Mouse (Mus musculus) kidney, adult 2 months (tissue): Measurements from ENCODE around the gene Fkbp5. TPM values are rescaled to one million over a fixed set of nuclear protein-coding genes. Genes with fewer than 3 reads are reported as not detected.

ENCODE experiments used
- DNase-seq: peaks from one replicate; pipeline ENCODE4 v3.0.0; 2021
- H3K27ac ChIP-seq: fragments of 200-500 bp; 2 replicates; pipeline ENCODE4 v1.5.1; 2012; ENCODE audit warnings: low read depth, low read length, control low read depth, inconsistent platforms; ENCODE audit not compliant: insufficient read depth
- H3K27me3 ChIP-seq: fragments of 200-500 bp; replicated peaks from 2 replicates; pipeline ENCODE4 v1.6.1; 2012; ENCODE audit warnings: mild to moderate bottlenecking, moderate library complexity, low read length, inconsistent platforms; ENCODE audit not compliant: control insufficient read depth, insufficient read depth
- H3K36me3 ChIP-seq: fragments of 200-500 bp; 2 replicates; pipeline ENCODE4 v1.6.1; 2012; ENCODE audit warnings: mild to moderate bottlenecking, moderate library complexity, low read length, inconsistent platforms; ENCODE audit not compliant: control insufficient read depth, insufficient read depth
- H3K4me1 ChIP-seq: fragments of 200-500 bp; 2 replicates; pipeline ENCODE4 v1.6.1; 2011; ENCODE audit warnings: low read length; ENCODE audit not compliant: control insufficient read depth, insufficient read depth
- H3K4me3 ChIP-seq: fragments of 200-500 bp; 2 replicates; pipeline ENCODE4 v1.5.1; 2011; ENCODE audit warnings: mild to moderate bottlenecking, low read depth, low read length, control low read depth; ENCODE audit not compliant: insufficient read depth
- CTCF ChIP-seq: fragments of 200-500 bp; conservative IDR thresholded peaks from 2 replicates; pipeline ENCODE4 v1.5.1; 2011; ENCODE audit warnings: low read depth, mild to moderate bottlenecking, control low read depth, low read length, moderate library complexity, mixed read lengths; ENCODE audit not compliant: insufficient read depth, insufficient read length
- POLR2A ChIP-seq: fragments of 200-500 bp; IDR thresholded peaks from one replicate; pipeline ENCODE4 v1.6.1; 2011; ENCODE audit warnings: low read depth, low read length, control low read depth
- WGBS: fragments of 180-500 bp; shearing (Covaris S2); methylation state at CpG from one replicate; pipeline ENCODE4 v1.1.7; 2018; 5-methylcytosine and 5-hydroxymethylcytosine counted together
- polyA plus RNA-seq: library from polyadenylated mRNA; depleted of rRNA; stranded (reverse); fragments of >200 nt; gene quantifications from 2 replicates; pipeline ENCODE4 v1.2.3, GENCODE M21; 2012

Gene Fkbp5
- polyA plus RNA-seq, 1 experiment, result 13.4 TPM

DNA sequence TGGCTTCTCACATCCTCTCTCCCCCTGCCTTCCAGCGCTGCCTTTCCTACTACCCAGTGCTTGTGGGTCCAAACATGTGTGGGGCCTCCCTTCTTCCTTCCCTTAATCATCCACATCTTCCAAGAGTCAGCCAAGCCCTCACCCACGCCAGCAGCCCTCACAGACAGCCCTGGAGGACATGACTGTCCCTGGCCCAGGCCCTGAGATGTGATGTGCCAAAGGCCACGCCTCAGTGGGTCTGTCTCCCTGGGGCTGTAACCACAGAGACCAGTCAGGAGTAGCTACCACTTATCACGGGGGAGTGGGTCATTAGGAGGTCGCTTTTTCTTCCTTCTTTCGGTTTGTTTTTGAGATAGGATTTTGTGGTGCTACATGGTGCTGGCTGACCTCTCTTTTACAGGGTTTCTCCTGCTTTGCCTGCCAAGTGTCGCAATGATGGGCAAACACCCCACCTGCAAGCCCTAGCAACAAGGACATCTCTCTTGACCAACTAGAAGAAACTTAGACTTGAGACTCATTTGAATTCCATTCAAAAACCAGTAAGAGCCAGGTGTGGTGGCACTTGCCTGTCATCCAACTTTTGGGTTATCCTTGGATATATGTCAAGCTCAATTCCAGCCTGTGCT is 15.0 kb downstream of the Fkbp5 start:
- H3K4me3 ChIP-seq, result no peak overlapping the region
- no peak overlapping the region for H3K27ac ChIP-seq

DNA sequence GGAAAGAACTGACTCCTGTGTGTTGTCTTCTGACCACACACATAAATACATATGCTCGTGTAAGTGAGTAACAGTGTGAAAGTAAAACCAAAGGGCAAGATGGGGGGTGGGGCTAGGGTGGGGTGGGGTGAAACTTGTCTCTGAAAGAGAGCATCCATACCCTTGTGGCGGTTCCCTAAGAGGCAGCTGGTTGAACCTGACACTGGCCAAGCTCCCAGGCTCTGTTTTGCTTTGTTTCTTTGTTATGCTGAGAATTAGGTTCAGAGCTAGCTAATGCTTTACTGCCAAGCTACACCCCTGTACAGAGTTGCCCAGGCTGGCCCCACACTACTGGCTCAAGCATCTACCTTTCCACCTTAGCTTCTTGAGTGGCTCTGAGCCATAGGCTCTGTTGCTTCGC is 16.9 kb downstream of the Fkbp5 start:
- Histone ChIP-seq H3K27ac (no peak overlapping the region), H3K36me3 (no peaks in the 10 kb centered on the region), H3K27me3 (no peaks in the 10 kb centered on the region), H3K4me3 (no peak overlapping the region), H3K4me1 (no peaks in the 10 kb centered on the region; the same call in 1 of the 2 replicates)
- no peak for DNase-seq
- WGBS, result 96% methylated on average over 3 of the region's 3 CpGs
- TF ChIP-seq POLR2A (no peak), CTCF (no peak)

More for the DNA sequence above, 15.0 kb downstream of the Fkbp5 start:
- TF ChIP-seq POLR2A (no peak), CTCF (no peak)
- H3K27me3 ChIP-seq, result no peaks in the 10 kb centered on the region
- H3K36me3 ChIP-seq, result no peaks in the 10 kb centered on the region
- 49% methylated on average over 7 of the region's 7 CpGs for WGBS
- DNase-seq, result no peak
- no peaks in the 10 kb centered on the region for H3K4me1 ChIP-seq

DNA sequence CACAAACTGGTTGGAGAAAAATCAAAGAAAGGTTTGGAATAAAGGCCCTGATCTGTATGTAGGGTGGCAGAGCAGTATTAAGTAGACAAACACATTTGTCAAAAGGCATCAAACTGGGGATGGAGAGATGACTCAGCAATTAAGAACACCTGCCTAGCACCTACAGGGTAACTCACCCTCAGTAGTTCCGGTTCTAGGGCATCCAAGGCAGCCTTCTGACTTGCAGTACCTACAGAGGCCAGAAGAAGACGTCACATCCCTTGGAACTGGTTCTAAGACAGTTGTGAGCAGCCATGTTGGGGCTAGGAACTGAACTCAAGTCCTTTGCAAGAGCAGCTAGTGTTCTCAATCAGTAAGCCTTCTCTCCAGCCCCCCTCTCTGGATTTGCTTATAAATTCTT is 18.1 kb downstream of the Fkbp5 start:
- Histone ChIP-seq H3K4me1 (no peaks in the 10 kb centered on the region; the same call in 1 of the 2 replicates), H3K4me3 (no peak overlapping the region), H3K27ac (no peak overlapping the region), H3K27me3 (no peaks in the 10 kb centered on the region), H3K36me3 (no peaks in the 10 kb centered on the region)
- TF ChIP-seq POLR2A (no peak), CTCF (no peak)
- 87% methylated on average over 2 of the region's 2 CpGs for WGBS
- DNase-seq, result no peak

DNA sequence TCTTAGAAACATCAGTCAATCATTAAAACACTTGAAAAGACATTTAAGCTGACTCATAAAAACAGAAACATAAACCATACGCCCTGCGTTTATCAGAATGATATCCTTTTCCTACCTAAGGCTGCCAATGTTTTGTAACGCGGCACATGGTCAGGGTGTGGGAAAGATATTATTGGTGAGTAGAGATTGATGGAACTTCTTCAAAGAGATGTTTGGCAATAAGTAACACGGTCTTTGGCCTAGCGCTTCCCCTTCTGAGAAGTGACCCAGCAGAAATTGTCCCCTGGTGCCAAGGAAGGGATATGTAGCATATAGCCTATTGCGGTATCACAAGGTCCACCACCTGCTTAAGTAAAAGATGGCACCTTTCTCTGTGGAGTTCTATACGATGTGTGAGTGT is 21.5 kb downstream of the Fkbp5 start:
- Histone ChIP-seq H3K27ac (no peak overlapping the region), H3K4me3 (no peak overlapping the region), H3K36me3 (no peaks in the 10 kb centered on the region), H3K27me3 (no peaks in the 10 kb centered on the region), H3K4me1 (no peaks in the 10 kb centered on the region; the same call in 1 of the 2 replicates)
- DNase-seq, result peak; percentile 33
- WGBS, result 83% methylated on average over 8 of the region's 8 CpGs
- no peak for TF ChIP-seq POLR2A
- no peak for TF ChIP-seq CTCF

DNA sequence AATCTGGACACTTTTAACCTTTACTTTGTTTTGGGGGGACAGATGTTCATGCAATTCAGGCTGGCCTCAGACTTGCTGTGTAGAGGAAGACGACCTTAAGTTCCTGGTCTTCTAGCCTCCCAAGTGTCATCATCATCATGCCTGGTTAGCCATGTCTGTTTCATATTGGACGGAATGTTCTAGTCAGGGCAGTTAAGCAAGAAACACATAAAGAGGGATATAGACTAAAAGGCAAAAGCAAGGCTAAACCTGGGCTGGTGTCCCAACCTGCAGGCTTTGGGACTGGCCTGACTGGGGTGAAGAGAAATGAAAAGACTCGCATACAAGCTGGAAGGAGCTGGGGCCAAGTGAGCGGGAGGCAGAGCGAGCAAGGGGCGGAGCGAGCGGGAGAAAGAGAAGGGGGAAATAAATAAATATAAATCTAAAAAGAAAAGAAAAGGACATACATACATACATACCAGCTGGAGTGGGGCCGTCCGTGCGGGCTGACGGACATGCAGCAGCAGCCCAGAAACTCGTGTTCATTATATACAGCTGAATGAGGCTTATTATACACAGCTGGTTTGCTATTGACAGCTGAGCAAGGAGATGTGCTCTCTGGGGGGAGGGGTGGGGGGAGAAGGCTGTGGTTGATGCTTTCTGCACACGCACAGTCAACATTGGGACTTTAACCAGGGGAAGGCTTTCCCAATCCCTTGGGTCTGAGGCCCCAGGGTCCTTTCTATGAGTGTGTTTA is 26.1 kb downstream of the Fkbp5 start:
- TF ChIP-seq POLR2A (no peak), CTCF (no peak)
- 81% methylated on average over 14 of the region's 14 CpGs for WGBS
- H3K36me3 ChIP-seq, result no peaks in the 10 kb centered on the region
- H3K4me3 ChIP-seq, result no peak overlapping the region
- H3K4me1 ChIP-seq, result peaks cover 2% of the 10 kb centered on the region; the same call in 1 of the 2 replicates
- no peaks in the 10 kb centered on the region for H3K27me3 ChIP-seq
- no peak overlapping the region for H3K27ac ChIP-seq
- no peak for DNase-seq

DNA sequence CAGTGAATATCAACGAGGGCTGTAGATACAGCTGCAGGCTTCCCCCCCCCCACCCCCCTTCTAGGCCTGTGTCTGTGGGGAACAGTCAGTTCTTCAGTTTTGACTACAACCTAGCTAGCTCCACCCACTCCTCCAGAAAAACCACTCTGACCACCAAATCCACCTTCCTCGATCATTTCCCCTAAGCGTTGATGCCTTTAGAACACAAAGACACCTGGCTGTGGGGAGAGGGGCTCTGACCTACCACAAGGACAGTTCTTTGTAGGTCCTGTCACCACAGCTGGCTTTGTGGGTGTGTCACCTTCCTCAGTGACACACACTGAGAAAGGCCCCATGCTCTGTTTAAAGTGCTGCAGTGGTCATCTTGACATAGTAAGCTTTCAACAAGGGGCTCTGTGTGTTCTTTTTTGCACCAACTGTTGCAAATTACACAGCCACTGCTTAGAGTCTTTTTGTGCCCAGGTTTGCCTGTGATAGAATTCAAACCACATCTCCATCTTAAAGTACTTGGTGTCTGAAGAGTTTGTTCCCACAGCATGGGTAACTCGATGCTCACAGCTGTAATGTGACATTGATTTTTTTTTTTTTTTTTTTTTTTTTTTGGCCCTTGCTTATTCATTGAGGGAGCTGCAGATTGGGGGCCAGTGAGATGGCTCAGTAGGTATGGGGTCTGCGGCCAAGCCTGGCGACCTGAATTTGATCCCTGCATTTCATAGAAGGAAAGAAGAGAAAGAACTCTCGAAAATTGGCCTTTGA is 28.9 kb downstream of the Fkbp5 start:
- DNase-seq, result no peak
- 72% methylated on average over 7 of the region's 7 CpGs for WGBS
- TF ChIP-seq POLR2A, result no peak
- TF ChIP-seq CTCF, result no peak

More for the DNA sequence above, 28.9 kb downstream of the Fkbp5 start:
- no peaks in the 10 kb centered on the region for H3K27me3 ChIP-seq
- H3K36me3 ChIP-seq, result no peaks in the 10 kb centered on the region
- no peak overlapping the region for H3K27ac ChIP-seq
- no peak overlapping the region for H3K4me3 ChIP-seq
- H3K4me1 ChIP-seq, result peaks cover 3% of the 10 kb centered on the region; the same call in 1 of the 2 replicates
